Mouse (Mus musculus) midbrain, embryonic 14.5 days (tissue): Measurements from ENCODE around the gene Ikzf5. TPM values are rescaled to one million over a fixed set of nuclear protein-coding genes. Genes with fewer than 3 reads are reported as not detected.
A peak's percentile ranks its signal among the peaks of the same experiment; 100 is the strongest.
"Not testable (repeated sequence)": the region's sequence is repeated elsewhere in the genome, so short reads cannot be mapped to it uniquely, and the experiment has no call there.

Experiments used
- ATAC-seq: fragments of 200-750 bp; cut with Nextera tagmentation; 2 replicates; pipeline ENCODE4 v1.8.0; 2017; ENCODE audit warnings: moderate number of reproducible peaks, moderate library complexity; ENCODE audit not compliant: low FRiP score, low TSS enrichment
- DNase-seq: peaks from one replicate; pipeline ENCODE4 v3.0.0-alpha.2; 2015
- H3K27ac ChIP-seq: fragments of 300-500 bp; sonication (generic); replicated peaks from 2 replicates; pipeline ENCODE4 v1.5.1; 2014; ENCODE audit warnings: mild to moderate bottlenecking, low read depth, low read length, moderate library complexity
- H3K27me3 ChIP-seq: fragments of 300-500 bp; sonication (generic); 2 replicates; pipeline ENCODE4 v1.6.1; 2014; ENCODE audit warnings: low read length, control low read depth, mixed read lengths; ENCODE audit not compliant: control insufficient read depth, insufficient read depth
- H3K36me3 ChIP-seq: fragments of 300-500 bp; sonication (generic); 2 replicates; pipeline ENCODE4 v1.6.1; 2014; ENCODE audit warnings: low read length, control low read depth; ENCODE audit not compliant: control insufficient read depth, insufficient read depth
- H3K4me1 ChIP-seq: fragments of 300-500 bp; sonication (generic); 2 replicates; pipeline ENCODE4 v1.6.1; 2014; ENCODE audit warnings: mild to moderate bottlenecking, antibody characterized with exemption, low read length, control low read depth; ENCODE audit not compliant: control insufficient read depth, insufficient read depth
- H3K4me2 ChIP-seq: fragments of 300-500 bp; sonication (generic); 2 replicates; pipeline ENCODE4 v1.6.1; 2014; ENCODE audit warnings: mild to moderate bottlenecking, low read length, moderate library complexity
- H3K4me3 ChIP-seq: fragments of 300-500 bp; sonication (generic); replicated peaks from 2 replicates; pipeline ENCODE4 v1.5.1; 2014; ENCODE audit warnings: low read depth, low read length
- H3K9ac ChIP-seq: fragments of 300-500 bp; sonication (generic); replicated peaks from 2 replicates; pipeline ENCODE4 v1.6.1; 2014; ENCODE audit warnings: mild to moderate bottlenecking, low read length, moderate library complexity
- H3K9me3 ChIP-seq: fragments of 300-500 bp; sonication (generic); 2 replicates; pipeline ENCODE4 v1.6.1; 2016; ENCODE audit warnings: low read length, control low read depth, mixed read lengths; ENCODE audit not compliant: control insufficient read depth
- WGBS: fragments of 180-500 bp; shearing (Covaris S2); extraction: QIAGEN DNeasy Blood & Tissue Kit; methylation state at CpG from one replicate; pipeline ENCODE4 v1.1.7; 2014; 5-methylcytosine and 5-hydroxymethylcytosine counted together
- polyA plus RNA-seq: library from polyadenylated mRNA; unstranded; fragments of >200 nt; fragmentation: Nextera tagmentation; extraction: Ambion mirVana; gene quantifications from 2 replicates; pipeline ENCODE4 v1.2.1, GENCODE M21; 2014

Ikzf5 gene
- polyA plus RNA-seq, 1 experiment from 2014 or later, result 22.8 TPM

DNA sequence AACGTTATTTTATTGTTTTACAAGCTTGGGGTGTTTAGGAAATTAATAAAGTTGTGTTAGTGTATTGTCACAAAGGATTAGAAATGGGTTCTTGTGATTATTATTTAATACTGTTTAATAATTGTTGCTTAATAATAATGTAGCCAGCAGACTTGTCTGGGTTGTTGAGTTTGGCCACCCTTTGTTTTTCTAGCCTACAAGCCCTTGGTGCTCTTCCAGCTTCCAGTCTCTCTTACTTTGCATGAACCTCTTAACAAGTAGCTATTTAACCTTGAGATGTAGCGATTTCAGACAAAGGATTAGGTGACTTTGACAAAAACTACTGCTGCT, 1.6 kb upstream of the Ikzf5 start:
- Histone ChIP-seq H3K4me1 (peaks cover 21% of the 10 kb centered on the region), H3K36me3 (no peaks in the 10 kb centered on the region), H3K9me3 (no peaks in the 10 kb centered on the region), H3K9ac (no peak overlapping the region), H3K27ac (no peak overlapping the region), H3K4me2 (peak overlapping the region; percentile 87), H3K4me3 (peak overlapping the region; percentile 94; the same call in 1 of the 2 replicates), H3K27me3 (no peaks in the 10 kb centered on the region)
- WGBS, result 73% methylated on average over 2 of the region's 2 CpGs
- DNase-seq (no peak), ATAC-seq (no peak)

DNA sequence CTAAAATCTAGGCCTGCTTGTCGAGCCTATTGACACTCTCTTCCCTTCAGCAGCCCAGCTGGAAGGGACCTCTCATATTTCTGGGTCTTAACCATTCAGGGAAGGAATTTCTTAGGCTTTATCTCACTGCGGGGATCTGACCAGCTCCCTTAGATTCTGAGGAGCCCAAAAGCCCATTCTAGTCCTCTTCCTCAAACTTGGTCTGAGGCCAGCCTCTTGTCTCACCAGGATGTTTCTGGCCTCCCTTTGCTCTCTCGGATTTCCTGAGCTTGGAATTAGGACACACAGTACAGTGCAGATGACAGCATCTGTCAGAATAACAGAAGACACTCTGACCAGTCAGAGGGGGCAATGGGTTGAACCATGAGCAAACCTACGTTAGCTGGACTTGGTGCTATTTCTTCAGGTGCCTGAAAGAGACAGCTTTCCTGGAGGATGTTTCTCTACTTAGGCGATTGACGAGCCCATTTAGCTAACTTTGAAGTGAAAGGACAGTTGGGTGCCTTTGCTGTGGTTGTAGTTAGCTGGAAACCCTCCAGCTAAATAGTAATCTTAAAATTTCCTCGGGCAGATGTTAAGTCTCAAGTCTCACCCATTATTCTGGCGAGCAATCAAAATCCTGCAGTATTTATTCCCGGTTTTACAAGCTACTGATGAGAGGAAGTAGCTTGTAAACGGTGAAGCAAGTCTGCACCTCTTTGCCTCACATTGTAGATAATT, 1.1 kb upstream of the Ikzf5 start:
- Histone ChIP-seq H3K4me3 (peak overlapping the region; percentile 94), H3K4me1 (peaks cover 21% of the 10 kb centered on the region), H3K36me3 (no peaks in the 10 kb centered on the region), H3K9ac (peak overlapping the region; percentile 94), H3K4me2 (peak overlapping the region; percentile 87), H3K9me3 (no peaks in the 10 kb centered on the region), H3K27ac (no peak overlapping the region), H3K27me3 (no peaks in the 10 kb centered on the region)
- 66% methylated on average over 10 of the region's 10 CpGs for WGBS
- ATAC-seq (no peak), DNase-seq (peak; percentile 7)

DNA sequence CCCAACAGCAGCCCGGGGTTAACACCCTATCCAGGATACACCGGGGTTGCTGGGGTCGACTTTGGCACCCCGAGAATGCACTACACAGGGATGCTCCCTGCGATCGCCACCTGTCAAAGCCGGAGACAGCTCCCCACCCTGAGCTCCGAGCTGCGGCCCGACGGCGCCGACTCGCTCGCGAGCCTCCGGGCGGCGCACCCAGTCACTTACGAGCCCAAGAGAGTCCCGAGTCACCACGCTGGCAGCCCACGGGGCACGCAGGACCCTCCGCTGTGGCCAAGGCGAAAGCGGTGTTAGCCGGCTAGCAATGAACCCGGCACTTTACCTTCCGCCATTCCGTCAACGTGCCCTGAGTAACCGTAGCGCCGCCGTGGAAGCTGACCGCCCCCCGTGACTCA, 334 bp downstream of the Ikzf5 start:
- Histone ChIP-seq H3K9ac (peak overlapping the region; percentile 94), H3K4me3 (peak overlapping the region; percentile 94), H3K27ac (peak overlapping the region; percentile 86), H3K4me1 (peaks cover 21% of the 10 kb centered on the region), H3K9me3 (no peaks in the 10 kb centered on the region), H3K27me3 (no peaks in the 10 kb centered on the region), H3K4me2 (peak overlapping the region; percentile 87), H3K36me3 (no peaks in the 10 kb centered on the region)
- ATAC-seq (peak; percentile 66), DNase-seq (peak; percentile 52)
- WGBS, result under 1% methylated on average over 38 of the region's 38 CpGs

DNA sequence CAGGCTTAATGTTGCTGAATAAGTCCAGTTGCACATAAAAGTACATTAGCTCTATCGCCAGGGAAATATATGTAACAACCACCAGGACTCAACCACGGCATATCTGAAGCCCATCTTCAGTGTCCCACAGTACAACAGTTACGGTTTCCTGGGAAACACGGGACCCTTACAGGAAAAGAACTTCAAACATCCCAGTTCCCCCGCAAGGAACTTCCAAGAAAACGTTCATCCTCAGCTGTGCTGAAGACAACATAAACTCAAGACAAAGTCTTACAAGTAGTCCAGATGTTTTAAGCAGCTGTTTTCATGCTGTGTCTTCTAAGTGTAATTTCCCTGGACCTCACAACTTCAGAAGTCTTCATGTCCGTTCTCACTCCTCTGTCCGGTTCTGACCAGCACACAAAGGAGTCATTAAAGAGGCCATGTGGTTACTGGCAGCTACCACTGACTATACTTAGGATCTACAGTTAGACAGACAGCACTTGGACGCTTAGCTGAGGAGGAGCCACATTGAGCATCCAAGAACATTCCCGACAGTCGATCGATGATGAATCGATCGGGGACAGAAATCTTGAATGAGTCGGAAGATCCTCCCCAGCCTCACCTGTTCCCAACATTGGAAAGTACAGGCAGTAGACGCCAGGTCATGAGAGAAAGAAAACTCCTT, 867 bp downstream of the Ikzf5 start:
- WGBS, result 7% methylated on average over 16 of the region's 16 CpGs
- Histone ChIP-seq H3K9ac (peak overlapping the region; percentile 94), H3K9me3 (no peaks in the 10 kb centered on the region), H3K36me3 (no peaks in the 10 kb centered on the region), H3K27ac (peak overlapping the region; percentile 86; the same call in 1 of the 2 replicates), H3K27me3 (no peaks in the 10 kb centered on the region), H3K4me3 (peak overlapping the region; percentile 94), H3K4me1 (peaks cover 21% of the 10 kb centered on the region), H3K4me2 (peak overlapping the region; percentile 87)
- 0 out of 2 replicates have a peak, but pooled peaks have one; percentile 3 for ATAC-seq
- peak; percentile 45 for DNase-seq

DNA sequence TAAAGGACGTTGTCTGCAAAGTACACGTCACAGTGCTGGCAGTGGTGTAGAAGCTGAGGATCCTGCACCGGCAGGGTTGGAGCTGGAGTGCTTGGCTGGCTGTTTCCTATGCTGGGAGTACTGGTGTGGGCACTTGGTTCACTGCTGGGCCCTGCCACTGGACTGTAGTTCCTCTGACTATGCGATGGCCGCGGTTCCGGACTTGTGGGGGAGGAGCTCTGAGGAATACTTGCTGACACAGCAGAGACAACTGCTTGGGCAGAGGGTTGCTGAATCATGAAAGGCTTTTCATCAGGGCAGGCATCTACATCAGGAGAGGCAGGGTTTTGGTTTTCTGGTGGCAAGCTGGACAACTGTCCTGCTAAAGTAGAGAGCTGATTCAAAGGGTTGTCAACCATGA, 18.6 kb downstream of the Ikzf5 start:
- H3K27me3 ChIP-seq, DNase-seq, H3K4me1 ChIP-seq, H3K9ac ChIP-seq, H3K27ac ChIP-seq, H3K4me2 ChIP-seq, ATAC-seq, H3K9me3 ChIP-seq, H3K4me3 ChIP-seq: not testable (repeated sequence)
- peaks cover 42% of the 10 kb centered on the region for H3K36me3 ChIP-seq
- 92% methylated on average over 6 of the region's 7 CpGs for WGBS

DNA sequence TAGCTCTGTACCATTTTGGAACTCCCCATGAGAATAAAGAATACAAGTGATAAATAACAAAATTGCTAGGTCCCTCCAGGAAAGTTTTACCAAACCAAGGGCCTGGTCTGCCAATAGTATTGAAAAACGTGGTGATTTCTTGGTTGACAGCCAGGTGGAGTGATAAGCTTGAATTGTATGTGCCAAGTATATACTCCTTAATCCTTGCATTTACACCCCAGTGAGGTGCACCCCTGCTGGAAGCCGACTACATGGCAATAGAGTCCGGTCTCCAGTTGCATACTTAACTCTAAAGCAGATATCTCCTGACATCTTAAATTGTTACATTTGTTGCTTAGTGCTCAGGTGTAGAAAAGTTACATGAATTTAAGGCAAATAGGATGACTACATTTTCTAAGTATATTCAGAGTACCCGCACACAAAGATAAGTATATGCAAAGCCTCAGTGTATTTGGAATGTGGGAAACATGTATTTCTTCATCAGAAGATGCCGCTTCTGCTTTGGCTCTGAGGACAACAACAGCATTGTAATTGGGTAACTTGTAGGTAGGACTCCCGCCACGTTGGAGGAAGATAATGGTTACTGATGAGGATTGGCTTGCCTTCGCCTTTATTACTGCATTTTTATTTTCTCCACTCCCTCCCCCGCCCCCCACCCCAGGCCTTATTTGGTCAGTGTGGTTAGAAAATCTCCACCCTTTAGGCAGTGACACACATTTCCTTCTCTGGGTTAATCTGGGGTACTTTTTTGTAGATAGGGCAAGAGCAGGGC, 38.3 kb downstream of the Ikzf5 start:
- Histone ChIP-seq H3K9me3 (no peaks in the 10 kb centered on the region), H3K36me3 (peaks cover 6% of the 10 kb centered on the region; the same call in 1 of the 2 replicates), H3K4me3 (peak overlapping the region; percentile 77), H3K27ac (no peak overlapping the region), H3K4me1 (peaks cover 5% of the 10 kb centered on the region; the same call in 1 of the 2 replicates), H3K27me3 (no peaks in the 10 kb centered on the region), H3K4me2 (peak overlapping the region; percentile 75), H3K9ac (peak overlapping the region; percentile 94; the same call in 1 of the 2 replicates)
- DNase-seq, result peak; percentile 22
- 75% methylated on average over 9 of the region's 9 CpGs for WGBS
- ATAC-seq, result no peak

DNA sequence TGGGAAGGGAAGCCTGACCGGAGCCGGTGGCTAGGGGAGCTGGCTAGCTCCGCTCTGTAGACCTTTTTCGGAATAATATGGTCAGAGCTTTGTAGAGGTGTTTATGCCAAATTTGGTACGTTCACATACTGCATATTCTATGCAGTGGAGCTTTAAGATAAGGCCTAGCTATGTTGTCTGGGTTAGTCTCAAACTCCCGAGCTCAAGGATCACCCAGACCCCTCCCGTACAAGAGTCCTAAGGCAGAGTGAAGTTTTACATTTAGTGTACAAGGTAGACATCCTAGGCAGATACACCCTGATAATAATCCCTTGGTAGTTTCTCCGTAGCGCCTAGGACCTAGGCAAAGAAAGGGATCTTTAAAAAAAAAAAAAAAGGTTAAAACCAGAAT, 38.9 kb downstream of the Ikzf5 start:
- peak; percentile 8; the same call in 1 of the 2 replicates for ATAC-seq
- no peaks in the 10 kb centered on the region for H3K27me3 ChIP-seq
- no peaks in the 10 kb centered on the region for H3K9me3 ChIP-seq
- peak overlapping the region; percentile 77 for H3K4me3 ChIP-seq
- peak overlapping the region; percentile 92 for H3K27ac ChIP-seq
- DNase-seq, result no peak
- peaks cover 6% of the 10 kb centered on the region; the same call in 1 of the 2 replicates for H3K36me3 ChIP-seq
- peaks cover 5% of the 10 kb centered on the region; the same call in 1 of the 2 replicates for H3K4me1 ChIP-seq
- 9% methylated on average over 9 of the region's 9 CpGs for WGBS
- peak overlapping the region; percentile 94 for H3K9ac ChIP-seq
- H3K4me2 ChIP-seq, result peak overlapping the region; percentile 75

DNA sequence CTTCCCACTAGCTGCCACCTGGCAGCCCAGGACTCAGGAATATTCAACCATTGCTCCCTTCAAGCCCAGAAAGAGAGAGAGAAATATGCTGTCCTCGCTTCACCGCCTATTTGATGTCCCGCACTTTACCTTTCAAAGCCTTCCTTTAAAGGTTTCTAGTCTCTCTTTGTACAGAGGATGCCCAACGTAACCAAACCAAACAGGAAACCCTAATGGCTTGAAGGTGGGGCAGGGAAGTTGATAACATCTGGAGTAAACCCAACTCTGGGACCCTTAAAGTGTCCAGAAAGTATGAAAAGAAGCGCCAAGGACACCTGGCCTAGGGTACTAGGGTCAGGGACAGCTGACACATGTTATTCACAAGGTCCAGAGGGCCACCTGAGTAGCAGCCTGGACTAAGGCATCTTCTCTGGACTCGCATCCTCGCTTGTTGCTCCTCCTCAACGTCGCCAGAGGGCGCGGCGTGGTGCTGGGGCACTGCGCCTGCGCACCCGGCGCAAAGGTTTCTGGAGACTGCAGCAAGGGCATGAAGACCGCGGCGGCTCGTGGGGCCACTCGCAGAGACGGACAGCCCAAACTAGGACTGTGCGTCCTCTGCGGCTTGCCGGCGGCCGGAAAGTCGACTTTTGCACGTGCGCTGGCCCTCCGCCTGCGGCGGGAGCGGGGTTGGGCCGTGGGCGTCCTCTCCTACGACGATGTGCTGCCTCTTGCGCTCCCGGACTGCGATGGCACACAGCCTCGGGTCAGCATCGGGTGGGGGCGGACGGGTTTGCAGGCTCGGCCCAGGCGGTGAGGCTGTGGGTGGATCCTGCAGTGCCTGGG, 39.5 kb downstream of the Ikzf5 start, which contains the start of gene Pstk:
Pstk (plus strand) TSS at position 494 of the 822 bp plus-strand sequence.
- H3K4me3 ChIP-seq, result peak within 1 kb of the TSS; percentile 77
- H3K27me3 ChIP-seq, result no peaks in the 10 kb centered on the region
- H3K9me3 ChIP-seq, result no peaks in the 10 kb centered on the region
- H3K36me3 ChIP-seq, result peaks cover 6% of the 10 kb centered on the region; the same call in 1 of the 2 replicates
- peak within 1 kb of the TSS; percentile 94 for H3K9ac ChIP-seq
- ATAC-seq (peak; percentile 90), DNase-seq (peak; percentile 95)
- peaks cover 5% of the 10 kb centered on the region; the same call in 1 of the 2 replicates for H3K4me1 ChIP-seq
- peak within 1 kb of the TSS; percentile 75 for H3K4me2 ChIP-seq
- peak within 1 kb of the TSS; percentile 92 for H3K27ac ChIP-seq
- WGBS, result 4% methylated on average over 47 of the region's 47 CpGs
